10 mouse cellular contexts compared by ENCODE assay signal in genomic region chr7:130754790-130755189, GRCm38 (mm10). TPM values are rescaled to one million over a fixed set of nuclear protein-coding genes. Genes with fewer than 3 reads are reported as not detected.
A peak's percentile ranks its signal among the peaks of the same experiment; 100 is the strongest.
DNase-seq lines count a peak whose midpoint lies in the region; ATAC-seq lines count a peak whose summit lies in the region.
"Had no signal": no experiment of that assay in that cellular context is flagged by ENCODE, and none has a peak within 500 bp of the region (broad histone marks: within the 10 kb centered on the region; RNA-seq: fewer than 3 reads in every experiment).

No protein-coding gene starts in this region.

- no peak for ATAC-seq in midbrain, embryonic 13.5 days
- ATAC-seq in midbrain, embryonic 11.5 days (ENCODE audit: low FRiP score): no peak
- 0 out of 2 replicates have a peak, but pooled peaks have one; percentile 42 for ATAC-seq in stomach, embryonic 16.5 days (ENCODE audit: insufficient read depth, low FRiP score)

- no peaks in the 10 kb centered on the region for H3K9me3 ChIP-seq in midbrain, embryonic 13.5 days
- H3K9me3 ChIP-seq in midbrain, embryonic 11.5 days (ENCODE audit: control insufficient read depth, low read length): no peaks in the 10 kb centered on the region
- H3K9me3 ChIP-seq in stomach, embryonic 16.5 days (replicated peaks; ENCODE audit: control insufficient read depth, low read length): no peaks in the 10 kb centered on the region
- H3K9me3 ChIP-seq: embryonic facial prominence, embryonic 12.5 days; limb, embryonic 13.5 days had no signal

- H3K9ac ChIP-seq in midbrain, embryonic 13.5 days (replicated peaks): peak overlapping the region; percentile 23; the same call in 1 of the 2 replicates
- no peak overlapping the region for H3K9ac ChIP-seq in midbrain, embryonic 11.5 days (ENCODE audit: low read length)
- no peak overlapping the region for H3K9ac ChIP-seq in stomach, embryonic 16.5 days (ENCODE audit: low read length)
- H3K9ac ChIP-seq: embryonic facial prominence, embryonic 12.5 days; limb, embryonic 13.5 days had no signal

- H3K4me3 ChIP-seq in midbrain, embryonic 13.5 days (replicated peaks): no peak overlapping the region
- H3K4me3 ChIP-seq in midbrain, embryonic 11.5 days (ENCODE audit: low read depth, low read length): no peak overlapping the region
- H3K4me3 ChIP-seq in stomach, embryonic 16.5 days (replicated peaks; ENCODE audit: low read length): no peak overlapping the region
- H3K4me3 ChIP-seq: embryonic facial prominence, embryonic 12.5 days; limb, embryonic 13.5 days had no signal

- H3K27ac ChIP-seq in midbrain, embryonic 13.5 days: no peak overlapping the region
- no peak overlapping the region for H3K27ac ChIP-seq in midbrain, embryonic 11.5 days (ENCODE audit: low read depth, low read length)
- no peak overlapping the region for H3K27ac ChIP-seq in stomach, embryonic 16.5 days (ENCODE audit: low read length)
- H3K27ac ChIP-seq: embryonic facial prominence, embryonic 12.5 days; limb, embryonic 13.5 days had no signal

- peak; percentile 29 for DNase-seq in embryo, embryonic 10 days (ENCODE audit: low spot score)
- no peak for DNase-seq in embryo, embryonic 9.5 days (ENCODE audit: extremely low spot score)
- DNase-seq in midbrain, embryonic 11.5 days (ENCODE audit: low spot score, missing footprints): no peak
- DNase-seq in heart, postnatal 4 days: peak; percentile 50
- DNase-seq in c-Kit-positive CD71-positive TER-119-positive erythroid progenitor cells, embryonic 14.5 days (ENCODE audit: low spot score): no peak
- DNase-seq in spleen, adult 12 weeks (ENCODE audit: low spot score): no peak

- H3K4me1 ChIP-seq in midbrain, embryonic 13.5 days (replicated peaks): peaks cover 31% of the 10 kb centered on the region
- peaks cover 11% of the 10 kb centered on the region; the same call in 1 of the 2 replicates for H3K4me1 ChIP-seq in midbrain, embryonic 11.5 days (ENCODE audit: control insufficient read depth, insufficient read depth, low read length)
- H3K4me1 ChIP-seq in stomach, embryonic 16.5 days (ENCODE audit: control insufficient read depth, insufficient read depth, low read length): peaks cover 2% of the 10 kb centered on the region; the same call in 1 of the 2 replicates
- H3K4me1 ChIP-seq: embryonic facial prominence, embryonic 12.5 days; limb, embryonic 13.5 days had no signal

- H3K27me3 ChIP-seq in midbrain, embryonic 13.5 days: no peaks in the 10 kb centered on the region
- H3K27me3 ChIP-seq in midbrain, embryonic 11.5 days (ENCODE audit: control insufficient read depth, insufficient read depth, low read length): no peaks in the 10 kb centered on the region
- H3K27me3 ChIP-seq in stomach, embryonic 16.5 days (ENCODE audit: control insufficient read depth, insufficient read depth, low read length): no peaks in the 10 kb centered on the region
- H3K27me3 ChIP-seq: embryonic facial prominence, embryonic 12.5 days; limb, embryonic 13.5 days had no signal

- no peak overlapping the region for H3K4me2 ChIP-seq in midbrain, embryonic 13.5 days (replicated peaks)
- no peak overlapping the region for H3K4me2 ChIP-seq in midbrain, embryonic 11.5 days
- no peak overlapping the region for H3K4me2 ChIP-seq in stomach, embryonic 16.5 days (ENCODE audit: low read depth, low read length)
- H3K4me2 ChIP-seq: embryonic facial prominence, embryonic 12.5 days; limb, embryonic 13.5 days had no signal

- peaks cover 86% of the 10 kb centered on the region for H3K36me3 ChIP-seq in midbrain, embryonic 13.5 days
- H3K36me3 ChIP-seq in midbrain, embryonic 11.5 days (ENCODE audit: control insufficient read depth, insufficient read depth, low read length): peaks cover 9% of the 10 kb centered on the region
- H3K36me3 ChIP-seq in stomach, embryonic 16.5 days (ENCODE audit: control insufficient read depth, insufficient read depth, low read length): peaks cover 6% of the 10 kb centered on the region; the same call in 1 of the 2 replicates

- WGBS in midbrain, embryonic 13.5 days: 96% methylated on average over 2 of the region's 2 CpGs
- WGBS in midbrain, embryonic 11.5 days: 95% methylated on average over 2 of the region's 2 CpGs
- WGBS in stomach, embryonic 16.5 days: 85% methylated on average over 2 of the region's 2 CpGs

RNA-seq across cellular contexts. Expression of gene Btbd16, which starts 19.1 kb away (rescaled TPM):
- polyA plus RNA-seq in midbrain, embryonic 13.5 days (2015; fragmentation: Nextera tagmentation; extraction: Ambion mirVana): not detected in 2 replicates
- not detected in 2 replicates for polyA plus RNA-seq in midbrain, embryonic 11.5 days (2014; fragmentation: Nextera tagmentation; extraction: Ambion mirVana)
- total RNA-seq in heart, postnatal 4 days (2021): under 1 TPM; 0.16 to 0.24 TPM
- polyA plus RNA-seq in stomach, embryonic 16.5 days (2015; fragmentation: Nextera tagmentation; extraction: Ambion mirVana): 0.10 and 0.14 TPM in 2 replicates

Comparison
In these comparisons a context has a peak if more than half of its experiments do, and no peak if none do; other contexts are left out.
1. DNase-seq: peak in embryo, embryonic 10 days (single experiment) and heart, postnatal 4 days (single experiment); none in embryo, embryonic 9.5 days (single experiment), midbrain, embryonic 11.5 days (single experiment), c-Kit-positive CD71-positive TER-119-positive erythroid progenitor cells, embryonic 14.5 days (single experiment) and spleen, adult 12 weeks (single experiment).